Mouse (Mus musculus) cerebellum, adult 18-20 months (tissue): ENCODE data around the gene Dda1.
"Not testable (repeated sequence)": the region's sequence is repeated elsewhere in the genome, so short reads cannot be mapped to it uniquely, and the experiment has no call there.

Experiments used
- DNase-seq, 2 experiments: peaks; one replicate each; pipeline ENCODE4 v3.0.0; 2021

The Dda1 gene

DNA sequence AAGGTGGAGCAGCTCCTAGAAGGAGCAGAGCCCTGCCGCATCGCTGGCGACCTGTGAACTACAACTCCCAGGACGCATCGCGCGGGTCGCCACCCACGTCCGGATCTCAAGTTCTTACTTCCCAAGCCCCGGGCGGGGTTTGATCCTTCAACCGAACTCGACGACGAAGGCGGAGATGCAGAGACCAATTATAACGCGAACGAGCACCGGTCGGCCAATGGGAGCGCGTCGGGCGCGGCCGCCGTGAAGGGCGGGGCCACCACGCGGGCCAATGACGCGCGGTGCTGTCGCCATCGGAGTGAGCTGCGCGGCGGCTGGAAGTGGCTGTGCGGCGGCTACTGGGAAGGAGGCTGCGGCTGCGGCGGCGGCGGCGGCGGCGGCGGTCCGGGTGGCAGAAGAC, at the start of gene Dda1:
Gene Dda1 (plus strand): TSS at position 284 of the 400 bp plus-strand sequence.
- DNase-seq = peak; percentile 96 to 99

DNA sequence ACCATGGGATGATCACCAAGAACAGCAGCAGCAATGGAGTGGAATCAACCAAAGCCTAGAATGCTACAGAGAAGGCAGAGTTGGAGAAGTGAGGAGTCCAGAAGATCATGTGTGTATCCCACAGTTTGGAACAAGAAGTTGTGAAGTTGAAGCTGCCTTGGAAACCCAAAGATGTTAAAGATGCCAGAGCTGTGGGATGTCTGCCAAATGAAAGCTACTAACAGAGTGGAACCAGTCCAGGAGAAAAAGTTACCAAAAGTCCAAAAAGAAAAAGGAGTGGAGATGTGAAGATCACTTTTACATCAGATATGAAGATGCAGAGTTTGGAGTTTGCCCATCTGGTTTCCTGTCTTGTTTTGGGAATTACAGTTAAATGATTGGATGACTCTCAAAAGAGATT, 46.9 kb upstream of the Dda1 start:
- no peak for DNase-seq

DNA sequence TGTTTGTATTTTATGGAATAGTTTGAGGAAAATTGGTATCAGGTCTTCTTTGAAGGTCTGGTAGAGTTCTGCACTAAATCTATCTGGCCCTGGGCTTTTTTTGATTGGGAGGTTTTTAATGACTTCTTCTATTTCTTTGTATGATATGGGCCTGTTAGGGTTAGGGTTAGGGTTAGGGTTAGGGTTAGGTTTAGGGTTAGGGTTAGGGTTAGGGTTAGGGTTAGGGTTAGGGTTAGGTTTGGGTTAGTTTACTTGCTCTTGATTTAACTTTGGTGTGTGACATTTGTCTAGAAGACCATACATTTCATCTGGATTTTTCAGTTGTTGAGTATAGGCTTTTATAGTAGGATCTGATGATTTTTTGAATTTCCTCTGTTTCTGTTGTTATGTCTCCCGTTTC, 36.1 kb upstream of the Dda1 start:
- DNase-seq = not testable (repeated sequence)

DNA sequence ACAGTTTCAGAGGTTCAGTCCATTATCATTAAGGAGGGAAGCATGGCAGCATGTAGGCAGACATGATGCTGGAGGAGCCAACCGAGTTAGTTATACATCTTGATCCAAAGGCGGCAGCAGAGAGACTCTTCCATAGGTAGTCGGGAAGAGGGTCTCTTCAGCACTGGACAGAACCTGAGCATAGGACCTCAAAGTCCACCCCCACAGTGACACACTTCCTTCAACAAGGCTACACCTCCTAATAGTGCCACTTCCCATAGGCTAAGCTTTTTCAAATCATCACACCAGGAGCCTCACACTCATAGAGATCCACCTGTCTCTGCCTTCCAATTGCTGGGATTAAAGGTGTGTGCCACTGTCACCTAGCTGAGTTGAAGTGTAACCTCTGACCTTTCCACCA, 32.0 kb upstream of the Dda1 start:
- DNase-seq = no peak

DNA sequence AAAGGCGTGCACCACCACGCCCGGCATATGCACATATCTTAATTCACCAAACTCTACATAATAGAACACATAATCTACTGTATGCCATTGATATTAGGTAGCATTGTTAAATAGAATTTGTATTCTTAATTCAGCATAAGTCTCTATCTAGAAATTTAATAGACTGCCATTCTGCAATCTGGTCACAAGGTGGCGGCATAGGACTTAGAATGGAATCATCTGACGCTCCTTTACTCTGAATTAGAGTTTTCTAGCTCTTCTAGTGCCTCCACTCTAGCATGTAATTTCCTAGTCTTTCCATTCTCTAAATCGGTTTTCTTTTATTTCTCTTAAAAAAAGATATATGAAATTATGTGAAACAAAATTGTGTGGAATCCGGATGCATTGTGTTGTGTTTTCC, 27.6 kb upstream of the Dda1 start:
- peak; percentile 60 to 65 for DNase-seq

DNA sequence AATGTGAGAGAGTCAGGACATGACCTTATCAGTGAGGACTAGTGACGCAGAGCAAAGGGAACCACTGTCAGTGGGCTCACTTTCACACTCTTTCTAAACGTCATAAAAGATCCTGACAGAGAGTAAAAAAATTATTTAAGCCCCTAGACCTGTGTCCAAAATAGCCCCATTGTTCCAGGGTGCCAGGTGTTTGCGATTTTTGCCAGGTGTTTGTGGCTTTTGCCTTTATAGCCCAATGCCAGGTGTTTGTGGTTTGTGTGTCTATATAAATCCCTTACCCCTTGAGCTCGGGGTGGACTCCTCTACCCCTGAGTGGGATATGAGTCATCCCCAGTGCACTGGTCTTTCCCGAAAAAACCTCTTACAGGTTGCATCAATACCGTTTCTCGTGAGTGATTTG, 23.9 kb upstream of the Dda1 start:
- DNase-seq = no peak

DNA sequence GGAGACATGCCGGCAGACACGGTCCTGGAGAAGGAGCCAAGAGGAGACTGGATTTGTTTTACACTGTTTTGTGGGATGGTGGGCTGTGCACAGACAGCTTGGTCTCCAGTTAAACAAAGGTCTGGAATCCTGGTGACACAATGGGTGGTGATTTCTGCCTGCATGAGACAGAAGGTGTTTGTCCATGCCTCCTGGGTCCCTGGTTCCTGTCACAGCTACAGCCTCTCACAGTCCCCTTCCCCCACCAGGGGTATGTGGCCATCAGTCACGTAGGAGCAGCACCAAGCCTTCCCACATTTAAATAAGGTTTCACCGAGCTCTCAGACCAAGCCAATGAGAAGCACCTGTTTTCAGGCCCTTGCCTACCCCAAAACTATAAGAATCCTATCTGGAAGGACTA, 17.7 kb upstream of the Dda1 start:
- no peak for DNase-seq

DNA sequence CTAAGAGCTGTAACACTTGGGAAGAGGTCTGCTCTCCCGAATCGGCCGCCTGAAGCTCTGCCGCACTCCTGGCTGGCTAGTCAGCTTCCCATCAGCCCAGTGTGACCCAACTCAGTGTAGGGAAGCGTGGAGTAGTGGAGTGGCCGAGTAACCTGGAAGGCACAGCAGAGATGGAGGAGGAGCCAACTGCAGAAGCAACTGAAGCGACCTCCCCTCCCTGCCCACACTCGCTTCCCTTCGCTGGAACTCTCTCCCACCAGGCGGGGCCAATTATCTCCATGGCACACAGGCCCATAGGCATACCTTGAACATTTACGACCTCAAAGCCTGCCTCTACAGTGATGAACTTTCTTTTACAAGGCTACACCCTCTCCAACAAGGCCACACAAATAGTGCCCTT, 17.2 kb upstream of the Dda1 start:
- no peak for DNase-seq

DNA sequence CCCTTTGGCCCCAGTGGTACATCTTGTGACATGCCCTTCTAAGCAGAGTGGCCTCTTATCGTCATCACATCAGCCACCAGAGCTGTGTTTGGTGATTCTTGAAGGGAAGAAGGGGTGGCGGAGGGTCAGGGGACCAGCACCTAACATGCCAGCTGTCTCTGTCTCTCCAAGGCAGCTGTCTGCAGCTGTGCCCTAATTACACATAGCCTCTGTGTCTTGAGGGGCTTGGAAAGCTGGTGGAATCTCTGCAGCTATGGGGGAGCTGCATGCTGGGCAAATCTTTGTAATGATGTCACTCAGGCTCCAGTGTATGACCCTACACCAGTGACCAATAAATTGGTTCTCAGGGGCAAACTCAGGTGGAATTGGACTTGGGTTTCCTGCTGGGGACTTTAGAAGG, 16.3 kb upstream of the Dda1 start:
- DNase-seq = no peak

DNA sequence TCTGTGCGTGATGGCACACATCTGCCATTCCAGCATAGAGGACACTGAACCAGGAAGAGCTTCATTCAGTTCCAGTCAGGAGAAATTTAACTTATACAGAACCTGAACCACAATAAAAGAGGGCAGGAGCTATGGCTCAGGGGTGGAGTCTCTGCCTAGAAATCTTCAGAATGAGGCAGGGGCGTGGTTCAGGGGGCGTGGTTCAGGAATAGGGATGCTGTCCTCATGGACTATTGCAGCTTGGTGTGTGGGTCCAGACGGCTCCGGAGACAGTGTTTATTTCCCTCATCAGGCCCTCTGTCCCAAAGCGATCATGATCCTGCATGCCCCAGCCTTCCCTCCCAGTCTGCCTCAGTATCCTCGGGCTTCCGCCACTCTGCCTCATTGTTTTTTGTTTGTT, 14.3 kb upstream of the Dda1 start:
- DNase-seq = no peak

DNA sequence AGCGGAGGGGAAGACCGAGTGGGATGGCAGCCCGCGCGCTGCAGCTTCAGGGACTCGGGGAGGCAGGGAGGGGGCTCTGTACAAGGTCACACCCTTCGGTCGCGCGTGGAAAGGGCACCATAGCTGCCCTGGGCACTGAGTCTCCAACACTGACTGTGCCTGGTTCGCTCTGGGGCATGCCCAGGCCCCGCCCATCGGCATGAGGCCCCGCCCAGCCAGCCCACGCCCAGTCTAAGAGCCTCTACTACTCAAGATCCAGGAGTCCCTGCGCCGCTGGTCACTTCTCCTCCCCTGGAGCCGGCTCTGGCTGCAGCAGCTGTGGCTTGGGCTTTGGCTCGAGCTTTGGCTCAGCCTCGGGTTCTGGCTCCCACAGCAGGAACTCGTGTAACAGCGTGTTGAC, 12.1 kb upstream of the Dda1 start:
- DNase-seq = peak; percentile 29 to 31

DNA sequence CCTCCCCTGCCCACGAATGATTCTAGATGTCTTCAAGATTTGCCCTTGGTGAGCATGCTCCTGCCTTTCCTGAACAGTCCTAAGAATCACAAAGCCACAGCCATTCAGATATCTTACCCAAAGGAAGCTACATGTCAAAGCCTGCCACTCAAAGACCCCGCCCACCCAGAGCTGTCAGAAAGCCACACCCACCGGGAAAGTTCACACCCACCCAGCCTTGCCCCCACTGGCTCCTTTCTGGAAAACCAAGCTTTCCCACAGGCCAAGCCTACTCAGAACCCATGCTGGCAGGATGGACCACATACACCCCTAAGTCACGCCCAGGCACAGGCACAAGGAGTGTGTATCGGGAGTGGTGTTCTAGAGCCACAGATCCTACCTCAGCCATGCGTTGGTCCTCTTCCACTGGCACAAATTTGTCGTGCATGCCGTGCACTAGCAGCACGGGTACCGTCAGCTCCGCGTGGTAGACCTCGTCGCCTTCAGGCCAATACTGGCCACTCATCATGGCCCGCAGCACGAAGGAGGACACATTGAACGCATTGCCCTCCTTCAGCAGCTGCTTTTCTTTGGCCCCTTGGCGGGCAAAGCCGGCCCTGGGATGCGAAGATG, 11.2 kb upstream of the Dda1 start:
- peak in 1 of 2 experiments; percentile 16 for DNase-seq

DNA sequence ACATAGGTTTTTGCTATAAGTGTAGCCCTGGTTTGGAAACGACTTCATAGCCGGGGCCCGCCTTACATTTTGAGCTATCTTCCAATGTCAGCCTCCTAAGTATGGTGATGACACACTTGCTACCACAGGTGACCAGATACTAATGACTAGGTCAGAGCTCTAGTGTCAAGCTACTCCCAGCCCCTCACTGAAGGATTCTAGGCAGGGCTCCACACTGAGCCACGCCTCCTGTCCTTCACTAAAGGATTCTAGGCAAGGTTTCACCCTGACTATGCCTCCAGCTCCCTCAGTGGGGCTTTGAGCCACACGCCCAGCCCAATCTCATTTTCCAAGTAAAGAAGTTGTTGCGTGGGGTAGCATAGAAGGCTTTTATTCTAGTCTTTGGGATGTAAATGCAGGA, 8.3 kb upstream of the Dda1 start:
- DNase-seq = no peak

DNA sequence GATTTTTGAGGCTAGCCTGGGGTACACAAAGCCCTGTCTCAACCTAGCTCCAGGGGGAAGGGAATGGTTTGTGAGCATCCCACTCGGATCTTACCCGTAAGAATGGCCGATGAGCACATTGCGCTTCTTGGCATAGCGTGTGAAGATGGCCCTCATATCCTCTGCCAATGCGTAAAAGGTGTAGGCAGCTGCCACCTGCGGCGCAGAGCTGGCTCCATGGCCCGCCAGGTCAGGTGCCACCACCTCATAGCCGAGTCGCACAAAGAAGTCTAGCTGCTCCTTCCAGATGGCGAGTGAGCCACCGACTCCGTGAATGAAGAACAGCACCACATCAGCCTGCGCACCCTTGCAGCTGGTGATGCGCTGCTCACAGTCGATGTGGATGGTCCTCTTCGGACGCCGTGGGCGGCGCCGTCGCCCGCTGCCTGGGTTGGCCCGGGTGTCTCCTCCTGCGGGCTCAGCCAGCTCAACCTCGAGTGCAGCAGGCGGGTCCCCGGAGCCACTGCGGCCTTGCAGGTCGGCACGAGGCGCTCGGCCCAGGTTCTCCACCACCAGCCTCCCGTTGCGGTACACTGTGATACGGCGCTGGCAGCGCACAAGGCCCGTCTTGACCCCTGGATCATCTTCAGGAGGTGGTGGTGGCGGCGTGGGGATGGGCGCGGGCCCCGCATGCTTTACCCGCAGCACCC, 7.7 kb upstream of the Dda1 start:
- DNase-seq = peak; percentile 38 to 55

DNA sequence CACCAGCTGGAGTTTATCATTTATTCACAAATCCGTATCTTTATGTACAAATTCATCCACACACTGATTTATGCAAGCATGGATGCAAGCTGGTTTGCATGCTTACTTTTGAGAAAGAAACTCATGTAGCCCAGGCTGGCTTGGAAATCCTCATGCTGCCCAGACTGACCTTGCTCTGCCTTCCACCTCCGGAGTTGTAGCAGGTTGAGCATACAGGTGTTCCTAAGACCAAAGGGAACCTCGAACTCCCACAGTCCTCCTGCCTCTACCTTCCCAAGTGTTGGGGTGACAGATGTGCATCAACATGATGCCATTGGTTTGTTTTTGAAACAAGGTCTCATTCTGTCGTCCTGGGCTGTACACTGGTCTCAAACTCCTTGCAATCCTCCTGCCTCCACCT, 6.8 kb upstream of the Dda1 start:
- no peak for DNase-seq

DNA sequence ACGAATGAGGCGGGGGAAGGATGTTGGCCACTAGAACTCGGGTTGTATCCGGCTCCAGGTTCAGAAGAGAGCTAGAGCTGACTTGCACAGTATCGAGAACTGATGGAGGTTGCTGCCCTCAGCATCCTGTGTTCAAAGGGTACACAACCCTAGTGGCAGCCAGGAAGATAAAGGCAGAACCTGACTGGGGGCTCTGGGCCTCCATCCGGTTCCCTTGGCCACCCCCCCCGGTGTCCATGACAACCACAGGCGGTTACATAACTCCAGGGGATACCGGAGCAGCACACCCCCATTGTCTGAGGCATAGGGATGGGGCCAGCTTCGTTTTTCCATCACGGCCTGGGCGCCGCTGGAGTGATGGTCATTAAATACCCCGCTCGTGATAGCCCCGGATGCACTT, 6.2 kb upstream of the Dda1 start:
- DNase-seq = peak; percentile 75 to 77

DNA sequence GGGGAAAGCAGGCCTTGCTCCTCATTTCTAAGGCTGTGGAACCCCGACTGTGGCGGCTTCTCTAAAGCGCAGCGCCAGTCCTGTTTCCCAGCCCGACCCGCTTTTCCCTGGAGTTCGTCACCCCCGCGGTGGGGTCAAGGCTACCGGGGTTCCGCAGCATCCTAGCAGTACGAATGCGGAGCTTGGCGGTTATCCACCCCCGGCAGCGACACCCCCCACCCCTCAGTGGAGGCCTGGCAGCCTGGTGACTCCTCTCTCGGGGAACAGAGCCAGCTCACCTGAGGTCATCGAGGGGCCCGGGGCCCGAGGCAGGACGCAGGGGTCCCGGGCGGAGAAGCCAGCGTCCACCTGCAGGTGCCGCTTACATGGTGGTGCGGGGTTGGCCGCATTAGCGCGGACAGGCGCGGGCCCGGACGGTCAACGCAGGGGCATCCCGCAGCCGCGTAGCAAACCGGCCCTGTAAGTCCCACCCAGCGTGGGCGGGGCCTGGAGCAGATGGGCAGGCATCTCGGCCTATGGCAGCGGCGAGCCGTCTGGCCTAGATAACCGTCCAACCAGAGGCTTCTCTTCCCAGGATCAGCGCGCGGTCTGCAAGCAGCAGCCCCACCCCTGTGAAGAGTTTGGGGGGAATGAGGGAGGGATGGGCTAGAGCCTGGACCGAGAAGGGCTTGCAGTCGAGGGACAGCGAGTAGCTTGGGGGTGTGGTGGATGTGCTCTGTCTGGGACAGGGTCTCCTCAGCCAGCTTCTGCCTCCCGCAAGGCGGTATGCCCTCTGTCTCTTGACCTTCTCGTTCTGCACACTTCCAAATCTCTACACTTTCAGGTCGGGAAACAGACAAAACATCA, 5.6 kb upstream of the Dda1 start, which contains the start of gene Abhd8:
Gene Abhd8 (minus strand): TSS at position 468 of the 846 bp plus-strand sequence.
- DNase-seq = peak; percentile 98 to 99

DNA sequence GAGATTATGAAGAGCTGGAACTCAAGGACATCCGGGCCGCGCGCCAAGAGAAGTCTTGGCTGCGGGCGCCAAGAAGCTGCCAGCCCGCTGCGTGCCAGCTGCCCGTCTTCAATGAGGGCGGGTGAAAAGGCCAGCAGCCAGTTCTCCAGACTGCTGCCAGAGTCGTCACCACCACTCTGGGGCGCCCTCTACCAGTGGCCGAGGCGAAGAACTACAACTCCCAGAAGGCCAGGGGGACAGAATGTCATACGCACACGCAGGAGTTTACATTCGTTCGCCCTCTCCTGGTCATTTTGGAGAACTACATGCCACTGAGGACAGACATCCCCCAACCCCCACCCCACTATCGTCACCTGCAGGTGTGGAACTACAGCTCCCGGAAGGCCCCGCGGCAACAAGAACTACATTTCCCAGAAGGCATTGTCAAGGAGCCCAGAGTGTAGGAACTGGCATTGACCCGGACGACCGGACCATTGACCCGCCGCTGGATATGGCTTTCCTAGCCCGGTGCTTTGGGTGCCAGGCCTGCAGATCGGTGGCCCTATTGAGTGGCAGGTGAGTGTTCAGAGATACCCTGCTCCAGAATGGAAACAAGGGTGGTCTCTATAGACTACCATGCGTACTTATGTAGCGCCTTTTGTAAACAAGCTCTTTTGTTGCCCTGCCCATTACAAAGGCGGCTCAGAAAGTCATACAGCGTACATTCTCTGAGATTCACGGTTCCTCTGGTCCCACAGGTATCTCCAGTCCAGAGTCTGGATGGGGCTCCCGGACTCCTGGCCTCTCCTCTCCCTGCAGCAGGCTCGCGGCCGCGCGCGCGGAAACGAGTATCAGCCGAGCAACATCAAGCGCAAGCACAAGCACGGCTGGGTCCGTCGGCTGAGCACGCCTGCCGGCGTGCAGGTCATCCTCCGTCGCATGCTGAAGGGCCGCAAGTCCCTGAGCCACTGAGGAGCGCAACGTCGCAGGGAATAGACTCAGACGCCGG, 4.2 kb upstream of the Dda1 start, which contains the start of gene Mrpl34:
Gene Mrpl34 (plus strand): TSS at position 447 of the 988 bp plus-strand sequence.
- peak; percentile 99 for DNase-seq

DNA sequence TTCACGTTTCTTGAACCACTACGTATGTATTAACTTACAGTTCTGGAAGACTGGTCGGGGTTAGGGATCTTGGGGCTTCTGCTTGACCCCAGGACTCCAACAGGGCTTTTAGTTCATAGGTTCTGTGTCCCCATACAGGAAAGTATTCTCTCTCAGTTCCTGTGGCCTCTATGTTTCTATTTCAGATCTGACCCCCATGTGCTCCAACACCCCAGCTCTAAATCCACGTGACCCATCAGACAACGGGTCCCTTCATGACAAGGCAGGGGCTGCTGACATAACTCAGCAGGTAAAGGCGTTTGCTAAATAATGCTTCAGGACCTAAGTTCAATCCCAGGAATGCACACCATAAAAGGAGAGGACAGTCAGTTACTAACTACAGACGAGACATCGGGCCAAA, 3.3 kb upstream of the Dda1 start:
- no peak for DNase-seq

DNA sequence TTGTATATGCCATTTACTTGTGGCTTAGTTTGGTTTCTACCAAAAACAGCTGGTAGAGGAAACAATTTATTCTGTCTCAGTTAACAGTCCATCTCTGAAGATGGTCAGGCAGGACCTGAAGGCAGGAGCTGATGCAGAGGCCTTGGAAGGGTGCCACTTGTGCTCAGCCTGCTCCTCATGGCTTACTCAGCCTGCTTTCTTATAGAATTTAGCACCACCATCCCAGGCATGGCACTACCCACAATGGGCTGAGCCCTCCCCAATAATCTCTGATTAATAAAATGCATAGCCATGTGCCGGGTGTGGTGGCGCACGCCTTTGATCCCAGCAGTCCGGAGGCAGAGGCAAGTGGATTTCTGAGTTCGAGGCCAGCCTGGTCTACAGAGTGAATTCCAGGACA, 2.8 kb upstream of the Dda1 start:
- DNase-seq = peak in 1 of 2 experiments; percentile 48

DNA sequence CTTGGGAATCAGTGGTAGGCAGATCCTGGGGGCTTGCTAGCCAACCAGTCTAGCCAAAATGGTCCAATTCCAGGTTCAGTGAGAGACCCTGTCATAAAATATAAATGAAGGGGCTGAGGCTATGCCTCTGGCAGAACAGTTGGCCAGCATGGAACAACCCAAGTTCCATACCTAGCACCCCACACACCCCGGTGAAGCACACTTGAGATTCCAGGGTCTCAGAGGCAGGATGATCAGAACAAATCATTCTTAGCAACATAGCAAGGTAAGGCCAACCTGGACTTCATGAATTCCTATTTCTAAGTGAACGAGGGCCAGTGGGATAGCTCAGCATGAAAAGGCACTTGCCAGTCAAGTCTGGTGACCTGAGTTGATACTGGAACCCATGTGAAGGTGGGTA, 1.8 kb upstream of the Dda1 start:
- peak in 1 of 2 experiments; percentile 20 for DNase-seq

DNA sequence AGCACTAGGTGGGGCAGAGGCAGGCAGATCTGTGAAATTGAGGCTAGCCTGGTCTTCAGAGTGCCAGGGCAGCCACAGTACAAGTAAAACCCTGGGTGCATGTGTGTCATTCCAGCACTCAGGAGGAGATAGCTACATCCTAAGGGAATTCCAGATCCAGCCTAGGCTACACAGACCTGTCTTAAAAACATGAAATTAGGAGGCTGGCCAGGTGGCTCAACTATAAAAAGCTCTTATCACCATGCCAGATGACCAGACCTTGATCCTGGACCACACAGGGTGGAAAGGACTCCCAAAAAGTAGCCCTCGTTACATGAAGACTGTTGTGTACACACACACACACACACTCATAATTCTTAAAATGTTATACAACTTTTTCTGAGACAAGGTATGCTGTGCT, 998 bp upstream of the Dda1 start:
- peak; percentile 3 to 17 for DNase-seq

DNA sequence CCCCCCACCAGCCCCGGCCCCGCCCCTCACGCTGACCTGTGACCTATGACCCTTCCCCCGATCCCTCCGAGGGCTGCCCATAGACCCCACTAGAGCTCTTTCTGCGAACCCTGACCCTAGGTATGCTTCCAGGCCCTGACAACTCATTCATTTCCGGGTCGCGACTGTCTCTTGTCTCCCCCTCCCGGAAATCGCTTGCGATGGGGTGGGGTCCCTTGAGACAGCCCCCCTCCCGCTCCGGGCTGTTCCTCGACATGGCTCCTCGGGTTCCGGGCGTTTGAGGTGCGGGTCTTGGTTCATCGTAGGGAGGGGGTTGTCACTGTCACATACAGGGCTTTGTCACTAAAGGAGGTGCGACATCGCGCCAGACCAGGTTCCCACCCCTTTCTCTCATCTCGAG, 412 bp downstream of the Dda1 start:
- DNase-seq = peak; percentile 59
